Mouse (Mus musculus) E14TG2a.4 (cell line): Measurements from ENCODE around the gene Tstd1.

ENCODE experiments used
- CTCF ChIP-seq: conservative IDR thresholded peaks from 2 replicates; pipeline ENCODE4 v1.5.1; 2014; ENCODE audit warnings: low read length
- NANOG ChIP-seq: IDR thresholded peaks from 2 replicates; pipeline ENCODE4 v1.6.1; 2014; ENCODE audit warnings: borderline replicate concordance, low read length, mixed read lengths
- POU5F1 ChIP-seq: IDR thresholded peaks from 2 replicates; pipeline ENCODE4 v1.6.1; 2014; ENCODE audit warnings: low read length, borderline replicate concordance

GRCm38 (mm10) chr1:171459791-171460190 is 41.1 kb downstream of the Tstd1 start:
- TF ChIP-seq CTCF: no peak
- TF ChIP-seq NANOG: no peak
- TF ChIP-seq POU5F1: no peak
